Mouse (Mus musculus) gastrocnemius, postnatal 4 days (tissue): ENCODE results near the gene Ciao2a. TPM values are rescaled to one million over a fixed set of nuclear protein-coding genes. Genes with fewer than 3 reads are reported as not detected.

Source experiments
- DNase-seq, 2 experiments: peaks; one replicate each; pipeline ENCODE4 v3.0.0; 2021 to 2022; ENCODE audit warnings: low spot score in 2 of 2, mixed read lengths in 2 of 2
- total RNA-seq, 2 experiments: library from RNA; stranded (reverse); gene quantifications; 2 replicates each; pipeline ENCODE4 v1.2.3; 2021

The Ciao2a gene
- total RNA-seq, 2 experiments from 2014 or later = 50.4 to 57.5 TPM

GRCm38 (mm10) chr9:66119498-66119897 is 6.9 kb upstream of the Ciao2a start:
- DNase-seq = no peak

GRCm38 (mm10) chr9:66120106-66120505 is 6.3 kb upstream of the Ciao2a start:
- no peak for DNase-seq

- DNase-seq = no peak
Observed at GRCm38 (mm10) chr9:66120945-66121344, 5.5 kb upstream of the Ciao2a start.

- DNase-seq = no peak
Observed at GRCm38 (mm10) chr9:66121421-66121820, 5.0 kb upstream of the Ciao2a start.

- DNase-seq = no peak
Observed at GRCm38 (mm10) chr9:66123648-66124047, 2.8 kb upstream of the Ciao2a start.

GRCm38 (mm10) chr9:66124111-66124531 is 2.3 kb upstream of the Ciao2a start:
- peak in 1 of 2 experiments; percentile 37 for DNase-seq

- DNase-seq = peak; percentile 91 to 97
Observed at GRCm38 (mm10) chr9:66124681-66125542, 1.5 kb upstream of the Ciao2a start.

GRCm38 (mm10) chr9:66125543-66126455 is 612 bp upstream of the Ciao2a start:
- DNase-seq = no peak

- peak in 1 of 2 experiments; percentile 14 for DNase-seq
Observed at GRCm38 (mm10) chr9:66127193-66127546, 759 bp downstream of the Ciao2a start.

- no peak for DNase-seq
Observed at GRCm38 (mm10) chr9:66127884-66128283, 1.5 kb downstream of the Ciao2a start.

- DNase-seq = no peak
Observed at GRCm38 (mm10) chr9:66131466-66131865, 5.1 kb downstream of the Ciao2a start.

- DNase-seq = no peak
Observed at GRCm38 (mm10) chr9:66135967-66136366, 9.6 kb downstream of the Ciao2a start.

- no peak for DNase-seq
Observed at GRCm38 (mm10) chr9:66138193-66138592, 11.8 kb downstream of the Ciao2a start.

- no peak for DNase-seq
Observed at GRCm38 (mm10) chr9:66142265-66142664, 15.9 kb downstream of the Ciao2a start.

- peak in 1 of 2 experiments; percentile 64 for DNase-seq
Observed at GRCm38 (mm10) chr9:66144248-66144647, 17.8 kb downstream of the Ciao2a start.

- DNase-seq = no peak
Observed at GRCm38 (mm10) chr9:66146141-66146540, 19.7 kb downstream of the Ciao2a start.

GRCm38 (mm10) chr9:66152011-66152410 is 25.6 kb downstream of the Ciao2a start:
- DNase-seq = no peak

GRCm38 (mm10) chr9:66153594-66153993 is 27.2 kb downstream of the Ciao2a start:
- DNase-seq = no peak

GRCm38 (mm10) chr9:66154013-66154412 is 27.6 kb downstream of the Ciao2a start:
- no peak for DNase-seq

GRCm38 (mm10) chr9:66155534-66155933 is 29.1 kb downstream of the Ciao2a start:
- no peak for DNase-seq

- DNase-seq = peak; percentile 87 to 91
Observed at GRCm38 (mm10) chr9:66157958-66158830, 31.8 kb downstream of the Ciao2a start, which contains the start of gene Dapk2. TSS of gene Dapk2 (plus strand) at chr9:66158223.
